Mouse (Mus musculus) spleen, adult 2 months (tissue): ENCODE results near the gene Tjap1.

Source experiments
- CTCF ChIP-seq: fragments of 200-500 bp; IDR thresholded peaks from 2 replicates; pipeline ENCODE4 v1.5.1; 2011; ENCODE audit warnings: mild to moderate bottlenecking, inconsistent platforms; ENCODE audit not compliant: insufficient read depth, insufficient read length, insufficient replicate concordance; ENCODE audit errors: extremely low read depth
- POLR2A ChIP-seq: fragments of 200-500 bp; IDR thresholded peaks from 2 replicates; pipeline ENCODE4 v1.6.1; 2011; ENCODE audit warnings: low read depth, low read length, inconsistent platforms

GRCm38 (mm10) chr17:46237480-46237879, 45.3 kb downstream of the Tjap1 start:
- TF ChIP-seq CTCF: no peak
- TF ChIP-seq POLR2A: no peak
